Mouse (Mus musculus) neural tube, embryonic 15.5 days (tissue): ENCODE measurements around the gene Calcoco1. TPM values are rescaled to one million over a fixed set of nuclear protein-coding genes. Genes with fewer than 3 reads are reported as not detected.

ENCODE experiments used
- ATAC-seq: fragments of 200-750 bp; cut with Nextera tagmentation; 2 replicates; pipeline ENCODE4 v1.8.0; 2017; ENCODE audit warnings: mild to moderate bottlenecking, moderate TSS enrichment, moderate library complexity; ENCODE audit not compliant: low FRiP score
- H3K27ac ChIP-seq: fragments of 300-500 bp; sonication (generic); replicated peaks from 2 replicates; pipeline ENCODE4 v1.5.1; 2015; ENCODE audit warnings: mild to moderate bottlenecking, inconsistent platforms
- H3K27me3 ChIP-seq: fragments of 300-500 bp; sonication (generic); replicated peaks from 2 replicates; pipeline ENCODE4 v1.6.1; 2015; ENCODE audit warnings: inconsistent platforms
- H3K36me3 ChIP-seq: fragments of 300-500 bp; sonication (generic); 2 replicates; pipeline ENCODE4 v1.6.1; 2015; ENCODE audit warnings: inconsistent platforms
- H3K4me1 ChIP-seq: fragments of 300-500 bp; sonication (generic); 2 replicates; pipeline ENCODE4 v1.6.1; 2015; ENCODE audit warnings: inconsistent platforms
- H3K4me2 ChIP-seq: fragments of 300-500 bp; sonication (generic); 2 replicates; pipeline ENCODE4 v1.6.1; 2015; ENCODE audit warnings: inconsistent platforms, mild to moderate bottlenecking, moderate library complexity
- H3K4me3 ChIP-seq: fragments of 300-500 bp; sonication (generic); replicated peaks from 2 replicates; pipeline ENCODE4 v1.5.1; 2015; ENCODE audit warnings: mild to moderate bottlenecking, inconsistent platforms
- H3K9ac ChIP-seq: fragments of 300-500 bp; sonication (generic); replicated peaks from 2 replicates; pipeline ENCODE4 v1.6.1; 2015; ENCODE audit warnings: mild to moderate bottlenecking, inconsistent platforms
- H3K9me3 ChIP-seq: fragments of 300-500 bp; sonication (generic); replicated peaks from 2 replicates; pipeline ENCODE4 v1.6.1; 2016; ENCODE audit warnings: inconsistent platforms
- WGBS: fragments of 180-500 bp; shearing (Covaris S2); methylation state at CpG from one replicate; pipeline ENCODE4 v1.1.7; 2015; ENCODE audit warnings: mixed read lengths; 5-methylcytosine and 5-hydroxymethylcytosine counted together
- polyA plus RNA-seq: library from polyadenylated mRNA; unstranded; fragments of >200 nt; fragmentation: Nextera tagmentation; extraction: Ambion mirVana; gene quantifications from 2 replicates; pipeline ENCODE4 v1.2.1, GENCODE M21; 2015

Calcoco1 gene
- polyA plus RNA-seq, 1 experiment from 2014 or later = 28.3 TPM

- peaks cover 78% of the 10 kb centered on the region for H3K4me1 ChIP-seq
- no peaks in the 10 kb centered on the region for H3K9me3 ChIP-seq
- 29% methylated on average over 19 of the region's 19 CpGs for WGBS
- peak overlapping the region; percentile 19; the same call in 1 of the 2 replicates for H3K4me2 ChIP-seq
- no peaks in the 10 kb centered on the region for H3K36me3 ChIP-seq
- peak overlapping the region; percentile 83 for H3K27ac ChIP-seq
- no peak overlapping the region for H3K4me3 ChIP-seq
- H3K27me3 ChIP-seq = peaks cover 25% of the 10 kb centered on the region; the same call in 1 of the 2 replicates
- ATAC-seq = peak; percentile 61
- no peak overlapping the region for H3K9ac ChIP-seq
Measured at GRCm38 (mm10) chr15:102737092-102737491, 15.1 kb upstream of the Calcoco1 start.

GRCm38 (mm10) chr15:102736127-102736944 is 14.4 kb upstream of the Calcoco1 start:
- Histone ChIP-seq H3K36me3 (no peaks in the 10 kb centered on the region), H3K9ac (no peak overlapping the region; the same call in 1 of the 2 replicates), H3K9me3 (no peaks in the 10 kb centered on the region), H3K4me2 (peak overlapping the region; percentile 52), H3K4me1 (peaks cover 71% of the 10 kb centered on the region), H3K4me3 (peak overlapping the region; percentile 2; the same call in 1 of the 2 replicates), H3K27ac (peak overlapping the region; percentile 83), H3K27me3 (peaks cover 22% of the 10 kb centered on the region; the same call in 1 of the 2 replicates)
- 11% methylated on average over 29 of the region's 36 CpGs for WGBS
- peak; percentile 48 for ATAC-seq

GRCm38 (mm10) chr15:102735031-102735430 is 13.1 kb upstream of the Calcoco1 start:
- Histone ChIP-seq H3K4me1 (peaks cover 64% of the 10 kb centered on the region), H3K9me3 (no peaks in the 10 kb centered on the region), H3K36me3 (no peaks in the 10 kb centered on the region), H3K4me2 (no peak overlapping the region), H3K9ac (no peak overlapping the region), H3K27ac (peak overlapping the region; percentile 83), H3K4me3 (no peak overlapping the region), H3K27me3 (peaks cover 24% of the 10 kb centered on the region)
- no peak for ATAC-seq
- 29% methylated on average over 14 of the region's 14 CpGs for WGBS

- WGBS = 53% methylated on average over 28 of the region's 28 CpGs
- H3K9ac ChIP-seq = no peak overlapping the region
- H3K36me3 ChIP-seq = no peaks in the 10 kb centered on the region
- peaks cover 20% of the 10 kb centered on the region for H3K27me3 ChIP-seq
- no peak overlapping the region for H3K4me2 ChIP-seq
- peak overlapping the region; percentile 83 for H3K27ac ChIP-seq
- no peak for ATAC-seq
- H3K4me3 ChIP-seq = no peak overlapping the region
- H3K9me3 ChIP-seq = no peaks in the 10 kb centered on the region
- peaks cover 58% of the 10 kb centered on the region for H3K4me1 ChIP-seq
Measured at GRCm38 (mm10) chr15:102733759-102734531, 12.0 kb upstream of the Calcoco1 start.

GRCm38 (mm10) chr15:102733233-102733632 is 11.3 kb upstream of the Calcoco1 start:
- WGBS = 67% methylated on average over 5 of the region's 5 CpGs
- H3K4me2 ChIP-seq = no peak overlapping the region
- no peak overlapping the region for H3K4me3 ChIP-seq
- H3K9me3 ChIP-seq = no peaks in the 10 kb centered on the region
- no peaks in the 10 kb centered on the region for H3K36me3 ChIP-seq
- H3K4me1 ChIP-seq = peaks cover 58% of the 10 kb centered on the region
- peak overlapping the region; percentile 83 for H3K27ac ChIP-seq
- peaks cover 20% of the 10 kb centered on the region for H3K27me3 ChIP-seq
- no peak for ATAC-seq
- H3K9ac ChIP-seq = no peak overlapping the region

- Histone ChIP-seq H3K9ac (no peak overlapping the region), H3K4me3 (no peak overlapping the region), H3K4me1 (peaks cover 51% of the 10 kb centered on the region), H3K27ac (peak overlapping the region; percentile 83), H3K27me3 (peaks cover 20% of the 10 kb centered on the region), H3K4me2 (no peak overlapping the region), H3K36me3 (no peaks in the 10 kb centered on the region), H3K9me3 (no peaks in the 10 kb centered on the region)
- 81% methylated on average over 6 of the region's 6 CpGs for WGBS
- ATAC-seq = no peak
Measured at GRCm38 (mm10) chr15:102732406-102732805, 10.4 kb upstream of the Calcoco1 start.

- Histone ChIP-seq H3K9ac (no peak overlapping the region), H3K9me3 (no peaks in the 10 kb centered on the region), H3K27me3 (peaks cover 9% of the 10 kb centered on the region), H3K27ac (no peak overlapping the region), H3K4me2 (no peak overlapping the region), H3K4me3 (no peak overlapping the region), H3K4me1 (peaks cover 7% of the 10 kb centered on the region; the same call in 1 of the 2 replicates), H3K36me3 (no peaks in the 10 kb centered on the region)
- ATAC-seq = no peak
- WGBS = 74% methylated on average over 2 of the region's 2 CpGs
Measured at GRCm38 (mm10) chr15:102727951-102728350, 6.0 kb upstream of the Calcoco1 start.

GRCm38 (mm10) chr15:102723358-102724135 is 1.6 kb upstream of the Calcoco1 start:
- Histone ChIP-seq H3K9ac (no peak overlapping the region), H3K4me2 (no peak overlapping the region), H3K27me3 (no peaks in the 10 kb centered on the region), H3K9me3 (no peaks in the 10 kb centered on the region), H3K36me3 (peaks cover 2% of the 10 kb centered on the region), H3K27ac (no peak overlapping the region), H3K4me3 (no peak overlapping the region), H3K4me1 (peaks cover 19% of the 10 kb centered on the region)
- no peak for ATAC-seq
- WGBS = 80% methylated on average over 10 of the region's 10 CpGs

GRCm38 (mm10) chr15:102722500-102722931 is 538 bp upstream of the Calcoco1 start:
- WGBS = 67% methylated on average over 4 of the region's 4 CpGs
- peak; percentile 42 for ATAC-seq
- Histone ChIP-seq H3K4me2 (peak overlapping the region; percentile 73), H3K27ac (peak overlapping the region; percentile 67), H3K4me3 (peak overlapping the region; percentile 76), H3K36me3 (peaks cover 12% of the 10 kb centered on the region), H3K27me3 (no peaks in the 10 kb centered on the region), H3K9me3 (no peaks in the 10 kb centered on the region), H3K9ac (no peak overlapping the region), H3K4me1 (peaks cover 19% of the 10 kb centered on the region)

- H3K27me3 ChIP-seq = no peaks in the 10 kb centered on the region
- peaks cover 19% of the 10 kb centered on the region for H3K4me1 ChIP-seq
- WGBS = 20% methylated on average over 14 of the region's 14 CpGs
- H3K36me3 ChIP-seq = peaks cover 16% of the 10 kb centered on the region
- ATAC-seq = peak; percentile 14; the same call in 1 of the 2 replicates
- peak overlapping the region; percentile 18; the same call in 1 of the 2 replicates for H3K27ac ChIP-seq
- peak overlapping the region; percentile 67 for H3K9ac ChIP-seq
- peak overlapping the region; percentile 76 for H3K4me3 ChIP-seq
- H3K9me3 ChIP-seq = no peaks in the 10 kb centered on the region
- peak overlapping the region; percentile 73 for H3K4me2 ChIP-seq
Measured at GRCm38 (mm10) chr15:102721016-102721898, 721 bp downstream of the Calcoco1 start.
